Mouse (Mus musculus) heart, postnatal 0 days (tissue): ENCODE measurements around the gene Ankrd52. TPM values are rescaled to one million over a fixed set of nuclear protein-coding genes. Genes with fewer than 3 reads are reported as not detected.
A peak's percentile ranks its signal among the peaks of the same experiment; 100 is the strongest.
"Not testable (repeated sequence)": the region's sequence is repeated elsewhere in the genome, so short reads cannot be mapped to it uniquely, and the experiment has no call there.

Experiments used
- ATAC-seq: fragments of 200-750 bp; cut with Nextera tagmentation; 2 replicates; pipeline ENCODE4 v1.8.0; 2017; ENCODE audit warnings: low read depth, moderate number of reproducible peaks, moderate library complexity; ENCODE audit not compliant: insufficient read depth
- DNase-seq: peaks from one replicate; pipeline ENCODE4 v3.0.0-alpha.2; 2016; ENCODE audit warnings: low spot score
- H3K27ac ChIP-seq: fragments of 300-500 bp; sonication (generic); 2 replicates; pipeline ENCODE4 v1.5.1; 2014; ENCODE audit warnings: low read depth, mild to moderate bottlenecking
- H3K27me3 ChIP-seq: fragments of 300-500 bp; sonication (generic); 2 replicates; pipeline ENCODE4 v1.6.1; 2014; ENCODE audit warnings: low read length, mixed read lengths; ENCODE audit not compliant: control insufficient read depth, insufficient read depth
- H3K36me3 ChIP-seq: fragments of 300-500 bp; sonication (generic); replicated peaks from 2 replicates; pipeline ENCODE4 v1.6.1; 2014; ENCODE audit warnings: low read length, mixed read lengths; ENCODE audit not compliant: control insufficient read depth, insufficient read depth
- H3K4me1 ChIP-seq: fragments of 300-500 bp; sonication (generic); 2 replicates; pipeline ENCODE4 v1.6.1; 2014; ENCODE audit warnings: antibody characterized with exemption; ENCODE audit not compliant: control insufficient read depth, insufficient read depth
- H3K4me2 ChIP-seq: fragments of 300-500 bp; sonication (generic); 2 replicates; pipeline ENCODE4 v1.6.1; 2014; ENCODE audit warnings: low read depth, mild to moderate bottlenecking, low read length, moderate library complexity
- H3K4me3 ChIP-seq: fragments of 300-500 bp; sonication (generic); 2 replicates; pipeline ENCODE4 v1.5.1; 2014; ENCODE audit warnings: low read depth, low read length
- H3K9ac ChIP-seq: fragments of 300-500 bp; sonication (generic); replicated peaks from 2 replicates; pipeline ENCODE4 v1.6.1; 2014; ENCODE audit warnings: low read depth, low read length, mixed read lengths
- H3K9me3 ChIP-seq: fragments of 300-500 bp; sonication (generic); replicated peaks from 2 replicates; pipeline ENCODE4 v1.6.1; 2016; ENCODE audit warnings: low read length; ENCODE audit not compliant: control insufficient read depth
- CTCF ChIP-seq: IDR thresholded peaks from 2 replicates; pipeline ENCODE4 v1.5.1; 2016; ENCODE audit warnings: antibody characterized with exemption, control low read depth, low read depth
- EP300 ChIP-seq: IDR thresholded peaks from 2 replicates; pipeline ENCODE4 v1.6.1; 2016; ENCODE audit warnings: antibody characterized with exemption, low read depth
- WGBS: fragments of 180-500 bp; shearing (Covaris S2); extraction: QIAGEN DNeasy Blood & Tissue Kit; methylation state at CpG from one replicate; pipeline ENCODE4 v1.1.7; 2014; 5-methylcytosine and 5-hydroxymethylcytosine counted together
- polyA plus RNA-seq: library from polyadenylated mRNA; unstranded; fragments of >200 nt; fragmentation: Nextera tagmentation; extraction: Ambion mirVana; gene quantifications from 2 replicates; pipeline ENCODE4 v1.2.1, GENCODE M21; 2015
- total RNA-seq: library from RNA; depleted of rRNA; stranded (reverse); fragments of >200 nt; gene quantifications from 2 replicates; pipeline ENCODE4 v1.2.3, GENCODE M21; 2014; ENCODE audit warnings: low replicate concordance; rRNA removed

Ankrd52 gene
- total RNA-seq (14.3 and 17.6 TPM in 2 replicates), polyA plus RNA-seq (4.2 and 4.5 TPM in 2 replicates)

DNA sequence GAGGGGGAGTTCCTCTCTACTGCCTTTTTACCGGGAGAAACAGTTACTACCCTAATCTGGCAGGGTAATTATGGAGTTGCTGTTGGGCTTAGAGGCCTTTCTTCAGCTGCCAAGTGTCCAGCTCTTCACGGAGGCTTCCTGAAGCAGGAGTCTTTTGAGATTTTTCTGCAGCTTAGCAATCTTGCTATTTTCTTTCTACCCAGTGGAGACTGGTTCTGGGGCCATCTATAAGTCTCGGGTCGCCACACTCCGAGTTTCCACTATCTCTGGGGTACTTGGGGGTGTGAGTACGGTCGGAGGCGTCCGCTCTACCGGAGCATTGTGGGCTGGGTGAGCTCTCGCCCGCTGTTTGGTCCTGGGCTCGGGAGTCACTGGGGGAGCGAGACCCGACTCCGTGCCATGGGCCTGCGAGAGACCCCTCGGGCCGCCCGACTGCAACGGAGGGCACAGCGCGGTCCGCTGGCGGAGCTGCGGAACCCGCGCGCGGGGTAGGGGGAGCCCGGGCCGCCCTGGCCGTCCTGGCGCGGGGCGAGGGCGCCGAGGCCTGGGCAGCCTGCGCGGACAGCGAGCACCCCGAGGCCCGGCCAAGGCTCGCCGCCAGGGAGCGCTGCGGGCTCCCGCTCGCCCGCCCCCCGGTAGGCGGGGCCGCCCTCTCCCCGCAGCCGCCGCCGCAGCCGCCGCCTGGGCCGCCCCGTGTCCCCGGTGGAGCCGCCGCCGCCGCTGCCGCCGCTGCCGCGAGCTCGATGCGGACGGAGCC is at the start of gene Ankrd52:
Gene Ankrd52 (plus strand): TSS at position 661 of the 757 bp plus-strand sequence.
- under 1% methylated on average over 68 of the region's 73 CpGs for WGBS
- peaks cover 32% of the 10 kb centered on the region for H3K36me3 ChIP-seq
- peak; percentile 32 for TF ChIP-seq CTCF
- no peak for TF ChIP-seq EP300
- DNase-seq (peak; percentile 80), ATAC-seq (peak; percentile 93)
- peak within 1 kb of the TSS; percentile 68 for H3K4me2 ChIP-seq
- peak within 1 kb of the TSS; percentile 92 for H3K9ac ChIP-seq
- H3K4me3 ChIP-seq, result peak within 1 kb of the TSS; percentile 85
- no peaks in the 10 kb centered on the region for H3K9me3 ChIP-seq
- peak within 1 kb of the TSS; percentile 84 for H3K27ac ChIP-seq
- peaks cover 14% of the 10 kb centered on the region for H3K4me1 ChIP-seq
- no peaks in the 10 kb centered on the region for H3K27me3 ChIP-seq

- Histone ChIP-seq H3K27ac (no peak overlapping the region), H3K4me2 (no peak overlapping the region), H3K4me3 (no peak overlapping the region), H3K36me3 (peaks cover 26% of the 10 kb centered on the region), H3K4me1 (peaks cover 9% of the 10 kb centered on the region), H3K27me3 (no peaks in the 10 kb centered on the region), H3K9me3 (no peaks in the 10 kb centered on the region), H3K9ac (no peak overlapping the region)
- WGBS, result 90% methylated on average over 10 of the region's 10 CpGs
- no peak for DNase-seq
- peak; percentile 18; the same call in 1 of the 2 replicates for TF ChIP-seq CTCF
- no peak for TF ChIP-seq EP300
- ATAC-seq, result no peak
These were observed 49.3 kb upstream of the Ankrd52 start for GRCm38 (mm10) chr10:128327610-128328009.

- H3K9ac ChIP-seq, H3K4me2 ChIP-seq, H3K4me3 ChIP-seq, DNase-seq, H3K27me3 ChIP-seq, H3K27ac ChIP-seq, ATAC-seq, H3K36me3 ChIP-seq, H3K9me3 ChIP-seq: not testable (repeated sequence)
- peaks cover 17% of the 10 kb centered on the region for H3K4me1 ChIP-seq
- WGBS, result 69% methylated on average over 5 of the region's 6 CpGs
These were observed 44.3 kb upstream of the Ankrd52 start for GRCm38 (mm10) chr10:128332358-128333249.

- DNase-seq (peak; percentile 79), ATAC-seq (no peak)
- peaks cover 31% of the 10 kb centered on the region for H3K4me1 ChIP-seq
- H3K27me3 ChIP-seq, result no peaks in the 10 kb centered on the region
- no peak overlapping the region for H3K4me3 ChIP-seq
- TF ChIP-seq EP300 (no peak), CTCF (peak; percentile 83)
- no peak overlapping the region for H3K4me2 ChIP-seq
- no peaks in the 10 kb centered on the region for H3K9me3 ChIP-seq
- peak overlapping the region; percentile 97; the same call in 1 of the 2 replicates for H3K27ac ChIP-seq
- no peaks in the 10 kb centered on the region for H3K36me3 ChIP-seq
- WGBS, result 2% methylated on average over 4 of the region's 4 CpGs
- H3K9ac ChIP-seq, result no peak overlapping the region
These were observed 41.3 kb upstream of the Ankrd52 start for GRCm38 (mm10) chr10:128335582-128335981.

- TF ChIP-seq CTCF (no peak), EP300 (no peak)
- H3K4me3 ChIP-seq, result no peak overlapping the region
- 86% methylated on average over 3 of the region's 3 CpGs for WGBS
- peaks cover 33% of the 10 kb centered on the region for H3K4me1 ChIP-seq
- H3K36me3 ChIP-seq, result no peaks in the 10 kb centered on the region
- H3K4me2 ChIP-seq, result no peak overlapping the region
- no peak for DNase-seq
- no peaks in the 10 kb centered on the region for H3K27me3 ChIP-seq
- ATAC-seq, result no peak
- no peaks in the 10 kb centered on the region for H3K9me3 ChIP-seq
- no peak overlapping the region for H3K9ac ChIP-seq
- peak overlapping the region; percentile 97; the same call in 1 of the 2 replicates for H3K27ac ChIP-seq
These were observed 40.7 kb upstream of the Ankrd52 start for GRCm38 (mm10) chr10:128336195-128336594.
